Mouse (Mus musculus) spleen, postnatal 36 days (tissue): ENCODE results near the gene Spata5.
"Not testable (repeated sequence)": the region's sequence is repeated elsewhere in the genome, so short reads cannot be mapped to it uniquely, and the experiment has no call there.

Source experiments
- DNase-seq, 2 experiments: peaks; one replicate each; pipeline ENCODE4 v3.0.0; 2022; ENCODE audit warnings: low spot score in 2 of 2, mixed read lengths in 1 of 2

Gene Spata5

DNA sequence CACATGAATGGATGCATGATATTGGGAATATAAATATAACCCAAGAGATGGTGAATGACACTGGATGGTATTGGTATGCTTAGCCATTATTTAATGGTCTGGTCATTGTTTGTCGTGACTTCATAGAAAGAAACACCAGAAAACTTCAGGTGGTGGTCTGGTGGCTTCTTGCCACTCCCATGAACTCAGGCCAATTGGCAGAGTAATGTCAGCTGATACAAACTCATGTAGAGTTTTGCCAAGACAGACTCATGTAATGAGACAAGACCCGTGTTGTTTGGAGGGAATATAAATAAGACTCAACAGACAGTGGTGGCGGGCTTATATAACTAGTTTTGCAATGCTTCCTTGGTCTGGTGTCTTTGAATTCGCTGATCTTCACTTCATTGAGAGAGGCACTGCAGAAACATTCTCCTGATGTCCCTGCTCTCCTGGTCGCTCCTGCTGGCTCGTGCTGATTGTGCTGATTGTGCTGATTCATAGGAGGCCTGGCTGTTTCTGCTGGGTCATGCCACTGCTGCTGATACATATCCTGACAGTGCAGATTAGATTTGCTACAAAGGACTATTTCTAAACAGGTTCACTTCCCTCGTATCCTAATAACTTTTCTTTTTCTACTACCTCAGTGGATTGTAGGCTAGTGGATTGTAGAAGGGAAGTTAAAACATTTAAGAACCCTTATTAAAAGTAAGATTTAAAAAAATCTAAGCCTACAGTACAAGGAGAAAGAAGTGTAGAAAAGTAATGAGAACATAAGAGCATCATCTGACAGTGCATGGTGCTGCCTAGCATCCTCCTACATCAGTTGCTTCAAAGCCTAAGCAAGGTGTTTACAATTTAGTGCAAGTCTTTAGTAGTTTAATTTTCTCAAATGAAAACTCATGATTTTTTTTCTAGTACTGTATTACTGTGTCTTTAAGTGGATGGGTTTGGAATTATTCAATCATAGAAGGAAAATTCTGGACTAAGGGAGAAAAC is 90.6 kb downstream of the Spata5 start:
- peak; percentile 10 to 34 for DNase-seq

DNA sequence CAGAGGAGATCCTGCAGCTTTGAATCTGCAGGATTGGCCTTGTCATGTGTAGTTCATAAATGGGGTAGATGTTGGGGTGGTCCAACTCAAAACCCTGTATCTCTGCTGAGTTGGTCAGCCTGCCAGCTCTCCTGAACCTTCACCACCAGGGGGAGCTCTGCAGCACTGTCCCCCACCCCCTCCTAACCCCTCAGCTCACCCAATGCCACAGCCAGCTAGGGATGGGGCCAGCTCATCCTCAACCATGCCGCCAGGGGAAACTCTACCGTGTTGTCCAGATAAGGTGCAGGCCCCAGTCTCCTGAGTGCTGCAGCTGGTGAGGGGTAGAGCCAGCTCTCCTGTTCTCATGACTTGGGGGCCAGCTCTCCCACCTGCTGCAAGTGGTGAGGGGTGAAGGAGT is 95.8 kb downstream of the Spata5 start:
- peak; percentile 31 to 32 for DNase-seq

DNA sequence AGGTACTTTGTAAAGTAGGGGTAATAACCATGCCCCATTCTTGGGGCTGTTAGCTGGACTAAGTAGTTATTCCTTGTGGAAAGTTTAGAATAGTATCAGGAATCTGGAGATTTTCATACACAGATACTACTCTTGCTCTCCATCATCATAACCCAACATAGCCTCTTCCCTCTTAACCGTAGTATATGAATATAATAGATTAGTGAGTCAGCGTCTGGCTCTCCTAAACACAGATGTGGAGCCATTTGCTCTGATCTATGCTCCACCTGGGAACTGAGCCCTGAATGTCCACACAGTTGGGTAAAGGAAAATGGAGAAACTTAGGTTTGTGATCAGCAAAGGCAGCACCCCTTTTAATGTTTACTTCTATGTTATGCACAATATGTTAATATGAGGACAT is 96.7 kb downstream of the Spata5 start:
- DNase-seq, result no peak

DNA sequence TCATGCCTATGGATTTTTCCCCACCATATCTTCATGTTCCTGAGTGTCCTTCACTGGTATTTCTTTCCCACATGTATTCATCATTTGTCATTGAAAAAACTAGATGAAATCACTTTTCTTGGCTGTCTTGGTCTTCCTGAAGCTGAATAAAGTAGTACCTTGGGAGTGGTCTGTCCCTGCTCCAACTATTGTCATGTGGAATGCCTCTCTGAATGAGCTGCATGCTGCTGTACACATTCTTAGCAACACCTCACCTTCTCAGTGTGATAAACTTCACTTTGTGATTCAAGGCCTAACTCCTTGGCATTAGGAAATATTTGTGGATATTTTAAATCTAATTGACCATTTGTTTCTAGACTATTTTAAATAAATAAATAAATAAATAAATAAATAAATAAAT is 98.9 kb downstream of the Spata5 start:
- no peak for DNase-seq

DNA sequence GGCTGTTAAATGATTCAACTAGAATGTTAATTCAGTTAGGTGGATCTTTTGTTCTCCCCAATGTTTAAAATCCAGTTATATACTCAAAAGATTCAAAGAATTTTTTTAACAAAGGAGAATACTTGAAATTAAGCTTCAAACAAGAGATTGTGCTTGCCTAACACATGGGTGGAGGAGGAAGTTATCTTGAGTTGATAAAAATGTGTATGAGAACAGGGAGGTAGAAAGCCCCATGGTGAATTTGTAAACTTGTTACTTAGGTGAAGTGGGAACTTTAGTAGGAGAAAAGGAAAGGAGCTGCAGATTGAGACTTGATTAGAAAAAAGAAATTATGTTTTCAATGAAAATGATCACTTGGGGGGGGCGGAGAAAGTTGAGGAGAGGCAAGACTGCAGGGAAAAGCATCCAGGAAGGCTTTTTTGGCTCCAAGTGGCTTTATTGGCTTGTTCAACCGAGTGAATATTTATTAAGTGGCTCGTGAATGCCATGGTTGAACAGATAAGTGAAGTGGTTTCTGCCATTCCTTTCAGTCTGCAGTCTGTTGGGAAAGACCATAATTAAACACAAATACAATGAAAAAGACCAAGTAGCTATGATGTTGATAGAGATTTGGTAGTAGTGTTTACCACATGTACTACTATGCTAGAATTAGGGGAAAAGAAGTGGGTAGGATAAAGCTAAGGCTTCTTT is 100.8 kb downstream of the Spata5 start:
- no peak for DNase-seq

DNA sequence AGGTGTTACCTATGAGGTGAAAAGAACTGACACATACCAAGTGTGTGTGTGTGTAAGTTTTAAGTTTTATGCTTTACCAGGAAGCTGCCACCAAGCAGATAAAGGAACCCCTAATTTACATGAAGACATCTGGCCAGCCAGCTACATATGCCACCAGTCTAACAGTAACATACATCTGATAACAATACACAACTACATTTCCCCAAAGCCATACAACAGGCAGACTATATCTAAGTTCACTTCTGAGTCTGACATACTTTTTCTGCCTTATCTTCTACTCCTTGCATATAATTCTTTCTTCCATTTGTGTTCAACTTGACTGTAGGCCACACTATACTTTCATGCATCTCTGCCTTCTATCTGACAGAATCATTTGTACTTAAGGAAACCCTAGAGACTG is 112.4 kb downstream of the Spata5 start:
- DNase-seq, result no peak

DNA sequence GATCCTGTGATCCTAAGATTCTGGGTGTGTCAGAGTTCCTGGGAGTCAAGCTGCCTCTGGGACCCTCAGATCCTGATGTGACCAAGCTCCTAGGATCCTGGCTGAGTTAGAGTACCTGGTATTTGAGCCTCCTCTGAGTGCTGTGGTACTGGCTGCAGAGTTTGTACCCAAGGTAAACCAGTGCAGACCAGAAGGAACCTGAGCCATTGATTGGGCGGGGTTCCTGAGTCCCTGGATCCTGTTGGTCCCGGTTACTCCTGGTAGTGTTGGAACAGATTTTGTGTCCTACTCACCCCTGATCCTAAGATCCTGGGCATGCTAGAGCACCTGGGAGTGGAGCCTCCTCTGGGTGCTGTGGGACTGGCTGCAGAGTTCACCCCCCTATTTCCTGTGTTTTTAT is 121.0 kb downstream of the Spata5 start:
- not testable (repeated sequence) for DNase-seq

DNA sequence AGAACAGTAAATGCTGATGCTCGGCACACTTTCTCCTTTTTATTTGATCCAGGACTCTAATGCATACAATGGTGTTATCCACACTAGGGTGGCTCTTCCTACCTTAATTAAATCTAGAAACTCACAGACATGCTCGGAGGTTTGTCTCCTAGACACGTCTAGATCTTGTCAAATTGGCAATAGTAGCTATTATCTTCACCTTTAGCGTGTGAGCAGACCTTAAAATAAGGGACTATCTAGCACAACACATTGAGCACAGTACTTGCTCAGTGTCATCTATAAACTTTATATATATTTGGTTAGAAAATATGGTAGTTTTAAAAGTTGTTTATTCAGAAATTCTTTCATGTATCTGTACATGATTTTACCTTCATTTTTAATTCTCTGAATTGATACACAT is 126.7 kb downstream of the Spata5 start:
- no peak for DNase-seq

DNA sequence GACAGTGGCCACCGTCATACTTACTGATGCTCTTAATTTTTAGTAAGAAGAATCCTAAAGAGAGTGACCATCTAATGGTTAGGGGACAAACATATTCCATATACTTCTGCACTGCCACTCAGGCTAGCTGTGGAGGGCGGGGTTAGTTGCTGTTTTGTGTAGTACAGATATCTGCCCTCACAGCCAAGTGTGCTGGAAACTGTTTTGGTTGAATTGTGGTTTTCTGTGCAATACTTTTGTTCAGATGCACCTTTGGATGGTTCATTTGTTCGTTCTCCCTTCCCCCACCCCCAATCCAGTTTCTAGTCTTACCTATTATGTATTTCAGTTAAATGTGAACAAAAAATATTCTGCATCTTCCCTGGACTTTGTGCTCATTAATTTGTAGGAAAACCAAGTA is 130.5 kb downstream of the Spata5 start:
- DNase-seq, result no peak

DNA sequence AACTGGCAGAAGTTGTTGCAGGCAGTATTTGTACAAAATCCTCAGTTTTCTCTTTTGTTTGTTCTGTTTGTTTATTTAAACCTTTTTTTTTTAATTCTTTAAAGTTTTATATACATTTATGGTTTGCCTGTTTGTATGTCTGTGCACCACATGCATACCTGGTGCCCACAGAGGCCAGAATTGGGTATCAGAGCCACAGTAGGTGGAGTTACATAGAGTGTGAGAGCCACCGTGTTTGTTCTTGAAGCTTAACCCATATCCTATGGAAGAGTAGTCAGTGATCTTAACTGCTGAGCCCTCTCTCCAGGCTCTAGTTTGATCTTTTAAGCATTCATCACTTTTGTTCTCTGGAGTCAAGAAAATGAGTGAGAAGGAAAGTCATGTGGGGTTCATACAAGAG is 130.9 kb downstream of the Spata5 start:
- DNase-seq, result no peak

DNA sequence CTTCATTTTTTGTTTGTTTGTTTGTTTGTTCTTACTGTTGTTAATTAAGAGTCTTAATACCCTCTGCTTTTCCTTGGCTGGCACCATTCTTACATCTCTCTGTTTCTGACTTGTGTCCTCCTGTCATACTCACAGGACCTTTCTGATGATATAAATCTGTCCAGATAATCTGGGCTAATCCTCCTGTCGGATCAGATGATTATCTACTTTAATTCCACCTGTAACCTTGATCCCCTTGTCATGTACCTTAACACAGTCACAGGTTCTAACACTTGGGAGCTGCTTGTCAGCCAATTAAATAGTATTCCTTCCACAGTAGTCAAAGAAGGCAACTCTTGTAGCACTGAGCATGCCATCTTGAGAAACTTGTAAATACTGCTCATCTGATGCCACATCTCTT is 131.8 kb downstream of the Spata5 start:
- DNase-seq, result no peak

DNA sequence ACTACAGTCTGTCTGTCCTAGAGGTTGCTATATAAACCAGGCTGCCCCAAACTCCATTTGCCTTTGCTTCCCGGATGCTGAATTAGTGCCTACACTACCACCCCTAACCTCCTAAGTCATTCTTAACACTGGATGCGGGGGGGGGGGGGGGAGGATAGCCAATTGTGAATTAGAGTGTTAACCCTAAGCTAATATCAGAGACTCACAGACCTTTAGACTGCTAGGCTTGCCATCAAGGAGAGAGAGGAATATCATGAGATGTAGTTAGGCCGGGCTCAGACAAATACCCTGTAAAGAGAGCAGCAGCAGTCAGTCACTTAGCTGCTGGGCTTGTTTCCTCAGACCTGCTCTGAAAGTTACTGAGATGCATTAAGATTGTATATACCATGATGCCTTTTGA is 132.5 kb downstream of the Spata5 start:
- no peak for DNase-seq

DNA sequence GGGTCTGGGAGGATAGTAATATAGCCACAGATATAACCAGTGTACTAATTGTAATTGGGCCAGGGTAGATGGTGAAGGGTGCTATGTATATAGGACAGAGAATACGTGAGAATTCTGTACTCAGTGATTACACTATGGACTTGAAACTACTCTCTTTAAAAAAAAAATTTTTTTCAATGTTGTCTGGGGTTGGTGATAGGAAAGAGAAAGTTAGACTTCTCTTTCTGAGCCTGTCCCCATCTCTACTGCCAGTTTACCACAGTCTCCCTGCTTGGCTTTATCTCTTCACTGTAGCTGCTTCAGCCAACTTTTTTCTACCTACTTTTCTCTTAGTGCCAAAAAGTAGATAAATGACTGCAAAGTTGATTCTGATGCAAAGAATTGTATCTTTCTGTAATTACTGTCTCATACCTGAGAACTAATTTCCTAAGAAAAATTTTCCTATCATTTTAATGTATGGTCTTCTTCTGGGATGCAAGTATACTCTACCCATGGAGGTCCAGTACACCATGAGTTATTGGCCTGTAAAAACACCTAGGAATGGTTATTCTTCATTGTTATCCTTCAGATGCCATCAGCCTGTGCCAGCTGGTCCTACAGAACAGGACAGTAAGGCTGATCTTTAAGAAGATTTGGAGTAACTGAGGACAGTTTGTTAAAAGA is 133.8 kb downstream of the Spata5 start:
- no peak for DNase-seq

DNA sequence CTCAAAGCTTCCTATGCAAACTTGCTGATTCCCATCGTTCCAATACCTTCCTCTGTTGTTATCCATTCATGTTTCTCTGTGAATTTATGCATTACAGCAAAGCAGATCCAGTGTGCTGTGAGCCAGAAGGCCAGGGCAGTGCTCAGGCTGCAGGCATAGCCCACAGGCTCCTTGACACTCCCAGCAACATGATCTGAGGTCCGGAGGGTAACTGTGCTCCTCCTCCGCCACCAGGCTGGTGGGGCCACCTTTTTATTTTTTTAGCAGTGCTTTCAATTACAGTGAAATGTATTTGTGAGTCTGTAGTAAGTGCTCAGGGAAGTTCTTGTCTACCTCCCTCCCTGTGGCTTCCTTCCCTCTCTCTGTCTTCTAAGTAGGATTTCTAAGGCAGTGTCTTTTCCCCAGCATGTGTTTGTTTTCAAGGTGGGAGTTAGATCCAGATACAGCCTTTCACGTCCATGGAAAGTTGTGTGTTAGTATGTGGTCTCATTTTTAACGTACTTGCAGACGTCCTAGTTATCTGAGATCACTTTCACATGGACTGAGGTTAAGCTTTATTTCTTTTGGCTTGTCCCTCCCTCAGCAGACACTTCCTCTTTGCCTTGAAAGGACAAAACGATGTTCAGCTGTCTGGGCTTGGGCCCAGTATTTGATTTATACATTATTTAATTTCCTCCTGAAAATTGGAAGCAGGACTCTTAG is 136.9 kb downstream of the Spata5 start:
- no peak for DNase-seq

DNA sequence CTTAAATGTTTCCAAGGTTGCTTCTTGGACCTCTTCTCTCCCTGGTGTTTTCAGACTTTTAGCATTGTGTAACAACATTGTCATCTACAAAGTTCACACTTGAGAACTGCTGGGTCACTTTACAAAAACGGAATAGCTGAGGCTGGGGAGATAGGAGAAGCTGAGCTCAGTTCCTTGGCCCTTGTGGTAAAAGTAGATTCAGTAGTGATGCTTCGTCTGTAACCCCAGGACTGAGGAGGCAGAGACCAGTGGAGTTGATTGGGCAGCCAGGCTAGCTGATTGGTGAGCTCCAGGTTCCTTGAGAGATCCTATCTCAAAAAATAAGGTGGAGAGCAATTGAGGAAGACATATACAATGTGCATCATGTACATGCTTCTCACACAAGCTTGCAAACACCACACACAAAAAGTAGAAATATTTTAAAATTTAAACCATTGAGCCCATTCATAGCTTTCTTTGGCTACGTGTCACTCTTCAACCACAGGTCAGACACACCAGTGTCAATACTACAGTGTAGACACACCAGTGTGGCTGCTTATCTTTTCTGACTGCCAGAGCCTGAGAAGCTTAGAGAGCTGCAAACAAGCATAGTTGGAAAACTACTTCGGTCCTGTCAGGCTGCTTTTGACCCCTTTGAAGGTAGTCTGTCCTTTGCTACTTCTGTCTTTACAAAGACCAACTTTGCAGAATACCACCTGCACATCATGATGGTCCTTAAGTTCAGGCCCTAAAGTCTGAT is 138.2 kb downstream of the Spata5 start:
- no peak for DNase-seq

DNA sequence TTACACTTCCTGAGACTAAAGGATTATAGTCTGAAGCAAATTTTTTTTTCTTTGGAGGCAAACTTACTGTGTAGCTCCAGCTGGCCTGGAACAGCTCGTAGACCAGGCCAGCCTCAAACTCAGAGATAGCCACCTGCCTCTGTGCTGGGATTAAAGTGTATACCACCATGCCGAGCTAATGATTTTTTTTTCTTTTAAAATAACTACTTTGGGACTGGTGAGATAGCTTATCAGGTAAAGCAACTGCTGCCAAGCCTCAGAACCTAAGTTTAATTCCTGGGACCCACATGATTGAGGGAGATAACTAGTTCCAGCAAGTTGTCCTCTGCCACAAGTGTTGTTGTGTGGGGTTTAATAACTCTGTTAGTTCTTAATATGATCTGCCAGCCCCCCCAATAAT is 139.6 kb downstream of the Spata5 start:
- DNase-seq, result peak in 1 of 2 experiments; percentile 47

DNA sequence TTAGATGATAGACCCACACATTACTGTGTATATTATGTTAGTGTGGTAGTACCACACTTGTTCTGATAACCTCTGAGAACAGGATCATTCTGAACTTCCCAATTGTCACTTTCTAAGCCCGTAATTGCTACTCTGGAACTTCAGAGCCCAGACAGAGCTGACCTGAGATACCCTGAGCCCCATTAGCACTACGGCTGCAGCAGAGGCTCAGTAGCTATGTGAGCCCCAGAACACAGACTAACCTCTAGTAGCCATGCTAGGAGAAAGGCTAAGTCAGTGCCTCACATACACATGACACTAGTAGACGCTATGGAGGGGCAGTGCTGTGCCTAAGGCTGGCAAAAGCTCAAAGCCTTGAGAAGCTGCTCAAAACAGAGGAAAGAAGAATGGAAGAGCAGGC is 141.8 kb downstream of the Spata5 start:
- DNase-seq, result no peak

DNA sequence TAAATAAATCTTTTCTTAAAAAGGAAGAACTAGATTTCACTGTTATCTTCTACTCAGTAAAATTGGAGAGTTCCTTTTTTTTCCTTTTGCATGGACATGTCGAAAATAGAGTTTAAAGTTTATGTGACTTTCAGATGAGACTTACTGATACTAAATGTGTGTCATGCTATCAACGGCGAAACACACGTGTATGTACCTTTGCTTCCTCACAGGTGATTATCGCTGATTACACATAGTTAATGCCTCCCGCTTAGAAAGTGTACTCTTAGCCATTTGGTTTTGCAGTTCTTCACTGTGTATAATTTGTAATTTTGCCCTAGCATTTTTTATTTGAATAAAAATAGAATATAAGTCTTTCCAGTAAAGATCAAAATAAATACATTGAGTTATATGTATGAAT is 146.4 kb downstream of the Spata5 start:
- no peak for DNase-seq

DNA sequence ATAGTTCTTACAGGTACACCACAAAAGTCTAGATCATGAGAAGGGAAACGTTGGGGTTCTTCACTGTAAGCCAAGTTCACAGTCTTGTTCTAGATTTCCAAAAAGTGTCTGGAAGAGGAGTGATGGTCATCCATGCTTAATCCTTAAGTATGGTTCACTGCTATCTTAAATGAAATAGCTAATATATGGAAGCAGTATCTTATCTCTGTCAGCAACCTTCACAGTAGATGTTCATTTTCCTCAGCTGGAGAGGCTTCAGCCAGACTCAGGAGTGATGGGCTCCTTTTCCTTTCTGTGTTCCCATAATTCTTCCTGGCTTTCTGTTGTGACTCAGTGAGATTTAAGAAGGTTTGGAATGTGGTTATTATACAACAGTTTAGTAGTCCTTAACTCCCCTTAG is 147.8 kb downstream of the Spata5 start:
- no peak for DNase-seq

DNA sequence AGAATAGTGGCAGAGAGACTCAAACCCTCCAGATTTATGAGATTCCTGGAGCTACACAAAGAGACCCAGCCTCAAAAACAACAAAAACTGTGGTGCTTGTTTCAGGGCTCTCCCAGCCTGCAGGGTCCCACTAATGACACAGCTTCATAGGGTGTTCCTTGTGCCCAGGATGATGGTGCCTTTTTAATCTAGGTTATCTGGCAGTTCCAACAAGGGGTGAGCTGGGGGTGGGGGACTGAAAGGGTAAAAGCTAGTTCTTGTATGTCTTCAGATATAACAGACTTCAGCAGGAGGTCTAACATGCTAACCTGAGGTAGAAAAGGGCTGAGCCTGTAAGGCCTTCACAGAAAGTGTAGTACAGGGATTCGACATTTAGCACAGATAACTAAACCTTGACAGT is 149.1 kb downstream of the Spata5 start:
- no peak for DNase-seq
